Comparison of ENCODE assay signal across 13 mouse cellular contexts in genomic region chr1:186223417-186223816, GRCm38 (mm10).
A peak's percentile ranks its signal among the peaks of the same experiment; 100 is the strongest.
DNase-seq lines count a peak whose midpoint lies in the region; ATAC-seq lines count a peak whose summit lies in the region.
"Had no signal": no experiment of that assay in that cellular context is flagged by ENCODE, and none has a peak within 500 bp of the region (broad histone marks: within the 10 kb centered on the region; RNA-seq: fewer than 3 reads in every experiment).

No protein-coding gene starts in this region.

- peak overlapping the region; percentile 40; the same call in 1 of the 2 replicates for H3K9ac ChIP-seq in heart, embryonic 13.5 days
- H3K9ac ChIP-seq in limb, embryonic 13.5 days, result no peak overlapping the region

- H3K4me3 ChIP-seq in heart, embryonic 13.5 days, result no peak overlapping the region
- no peak overlapping the region for H3K4me3 ChIP-seq in limb, embryonic 13.5 days

- no peaks in the 10 kb centered on the region for H3K9me3 ChIP-seq in heart, embryonic 13.5 days
- no peaks in the 10 kb centered on the region; the same call in 1 of the 2 replicates for H3K9me3 ChIP-seq in limb, embryonic 13.5 days

- no peak for DNase-seq in heart, postnatal 4 days
- DNase-seq in ES-CJ7 (ENCODE audit: low read depth, low spot score), result peak; percentile 42
- DNase-seq in embryo, embryonic 9.5 days (ENCODE audit: extremely low spot score), result peak; percentile 53
- DNase-seq in spleen, postnatal 10 days (ENCODE audit: low spot score in 2 of 2), result no peak
- DNase-seq: cerebellum, adult 11-12 months; kidney, adult 8-10 months; layer of hippocampus, postnatal 36 days; lung, postnatal 14 days had no signal

- peak overlapping the region; percentile 64 for H3K27ac ChIP-seq in heart, embryonic 13.5 days (replicated peaks)
- peak overlapping the region; percentile 76 for H3K27ac ChIP-seq in limb, embryonic 13.5 days

- no peak for ATAC-seq in heart, embryonic 13.5 days (ENCODE audit: extremely low read depth, insufficient number of reproducible peaks, low FRiP score, low TSS enrichment)
- ATAC-seq in limb, embryonic 13.5 days (ENCODE audit: low FRiP score, low read depth), result 0 out of 2 replicates have a peak, but pooled peaks have one; percentile 51
- ATAC-seq in erythroid progenitor cell, adult 5-6 weeks (replicated peaks; ENCODE audit: low FRiP score, poor library complexity, severe bottlenecking), result no peak
- no peak for ATAC-seq in cerebellum, adult (ENCODE audit: insufficient number of reproducible peaks, low FRiP score, low TSS enrichment)
- ATAC-seq: CD4-positive, CD25-positive, alpha-beta regulatory T cell, adult 4 months had no signal

- H3K27me3 ChIP-seq in heart, embryonic 13.5 days (replicated peaks), result no peaks in the 10 kb centered on the region
- H3K27me3 ChIP-seq in limb, embryonic 13.5 days, result no peaks in the 10 kb centered on the region

- peaks cover 14% of the 10 kb centered on the region for H3K4me1 ChIP-seq in heart, embryonic 13.5 days
- H3K4me1 ChIP-seq in limb, embryonic 13.5 days, result peaks cover 12% of the 10 kb centered on the region

- H3K4me2 ChIP-seq in heart, embryonic 13.5 days, result peak overlapping the region; percentile 41
- H3K4me2 ChIP-seq in limb, embryonic 13.5 days (replicated peaks), result no peak overlapping the region; the same call in 1 of the 2 replicates

- 17% methylated on average over 7 of the region's 7 CpGs for WGBS in heart, embryonic 13.5 days
- 45% methylated on average over 7 of the region's 7 CpGs for WGBS in limb, embryonic 13.5 days

- H3K36me3 ChIP-seq in heart, embryonic 13.5 days, result no peaks in the 10 kb centered on the region
- no peaks in the 10 kb centered on the region for H3K36me3 ChIP-seq in limb, embryonic 13.5 days

Comparison
In these comparisons a context has a peak if more than half of its experiments do, and no peak if none do; other contexts are left out.
1. DNase-seq: peak in ES-CJ7 (single experiment) and embryo, embryonic 9.5 days (single experiment); none in heart, postnatal 4 days (single experiment) and spleen, postnatal 10 days (0 of 2).